Mouse (Mus musculus) lung, embryonic 15.5 days (tissue): Measurements from ENCODE around the gene Emilin2. TPM values are rescaled to one million over a fixed set of nuclear protein-coding genes. Genes with fewer than 3 reads are reported as not detected.

Experiments
- ATAC-seq: fragments of 200-750 bp; cut with Nextera tagmentation; 2 replicates; pipeline ENCODE4 v1.8.0; 2017; ENCODE audit warnings: moderate number of reproducible peaks, borderline replicate concordance; ENCODE audit not compliant: low FRiP score, low TSS enrichment; ENCODE audit errors: extremely low read depth
- H3K27ac ChIP-seq: fragments of 300-500 bp; sonication (generic); 2 replicates; pipeline ENCODE4 v1.5.1; 2015; ENCODE audit warnings: moderate library complexity, mild to moderate bottlenecking, inconsistent platforms
- H3K27me3 ChIP-seq: fragments of 300-500 bp; sonication (generic); 2 replicates; pipeline ENCODE4 v1.6.1; 2015; ENCODE audit warnings: inconsistent platforms
- H3K36me3 ChIP-seq: fragments of 300-500 bp; sonication (generic); 2 replicates; pipeline ENCODE4 v1.6.1; 2015; ENCODE audit warnings: inconsistent platforms
- H3K4me1 ChIP-seq: fragments of 300-500 bp; sonication (generic); 2 replicates; pipeline ENCODE4 v1.6.1; 2015; ENCODE audit warnings: inconsistent platforms
- H3K4me2 ChIP-seq: fragments of 300-500 bp; sonication (generic); 2 replicates; pipeline ENCODE4 v1.6.1; 2015; ENCODE audit warnings: inconsistent platforms, mild to moderate bottlenecking, moderate library complexity
- H3K4me3 ChIP-seq: fragments of 300-500 bp; sonication (generic); 2 replicates; pipeline ENCODE4 v1.5.1; 2015; ENCODE audit warnings: mild to moderate bottlenecking, inconsistent platforms
- H3K9ac ChIP-seq: fragments of 300-500 bp; sonication (generic); 2 replicates; pipeline ENCODE4 v1.6.1; 2015; ENCODE audit warnings: inconsistent platforms
- H3K9me3 ChIP-seq: fragments of 300-500 bp; sonication (generic); 2 replicates; pipeline ENCODE4 v1.6.1; 2016; ENCODE audit warnings: inconsistent platforms
- WGBS: fragments of 180-500 bp; shearing (Covaris S2); methylation state at CpG from one replicate; pipeline ENCODE4 v1.1.7; 2015; 5-methylcytosine and 5-hydroxymethylcytosine counted together
- polyA plus RNA-seq: library from polyadenylated mRNA; unstranded; fragments of >200 nt; fragmentation: Nextera tagmentation; extraction: Ambion mirVana; gene quantifications from 2 replicates; pipeline ENCODE4 v1.2.1, GENCODE M21; 2015

Emilin2 gene
- polyA plus RNA-seq, 1 experiment from 2014 or later = 6.9 TPM

DNA sequence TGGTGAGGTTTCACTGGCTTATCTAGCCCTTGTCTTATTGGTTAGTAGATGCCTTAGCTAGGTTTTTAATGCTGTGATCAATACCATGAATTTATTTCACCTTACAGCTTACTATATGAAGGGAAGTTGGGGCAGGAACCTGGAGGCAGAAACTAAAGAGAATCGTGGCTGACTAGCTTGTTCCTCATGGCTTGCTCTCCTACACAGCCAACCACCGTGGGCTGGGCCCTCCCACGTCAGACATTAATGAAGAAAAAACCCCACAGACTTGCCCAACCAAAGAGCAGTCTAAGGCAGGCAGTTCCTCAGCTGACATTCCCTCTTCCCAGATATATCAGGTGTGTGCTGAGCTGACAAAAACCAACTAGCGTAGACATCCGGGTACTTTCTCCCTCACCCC lies 88.1 kb downstream of the Emilin2 start:
- Histone ChIP-seq H3K4me1 (no peaks in the 10 kb centered on the region), H3K4me3 (no peak overlapping the region), H3K9me3 (no peaks in the 10 kb centered on the region), H3K27me3 (no peaks in the 10 kb centered on the region), H3K27ac (no peak overlapping the region), H3K4me2 (no peak overlapping the region), H3K9ac (no peak overlapping the region), H3K36me3 (peaks cover 2% of the 10 kb centered on the region; the same call in 1 of the 2 replicates)
- no peak for ATAC-seq
- WGBS = 69% methylated on average over 5 of the region's 5 CpGs

GRCm38 (mm10) chr17:71221383-71221782 lies 90.4 kb downstream of the Emilin2 start:
- no peaks in the 10 kb centered on the region for H3K9me3 ChIP-seq
- WGBS = 85% methylated on average over 3 of the region's 3 CpGs
- peaks cover 10% of the 10 kb centered on the region for H3K36me3 ChIP-seq
- H3K27ac ChIP-seq = no peak overlapping the region
- ATAC-seq = no peak
- no peaks in the 10 kb centered on the region for H3K4me1 ChIP-seq
- no peak overlapping the region for H3K4me2 ChIP-seq
- no peaks in the 10 kb centered on the region for H3K27me3 ChIP-seq
- no peak overlapping the region for H3K9ac ChIP-seq
- H3K4me3 ChIP-seq = no peak overlapping the region

GRCm38 (mm10) chr17:71217111-71217685 lies 94.6 kb downstream of the Emilin2 start:
- ATAC-seq = no peak
- no peak overlapping the region for H3K27ac ChIP-seq
- H3K9ac ChIP-seq = no peak overlapping the region
- peaks cover 8% of the 10 kb centered on the region for H3K36me3 ChIP-seq
- WGBS = 84% methylated on average over 5 of the region's 5 CpGs
- H3K27me3 ChIP-seq = no peaks in the 10 kb centered on the region
- H3K4me1 ChIP-seq = no peaks in the 10 kb centered on the region
- H3K4me2 ChIP-seq = no peak overlapping the region
- no peaks in the 10 kb centered on the region for H3K9me3 ChIP-seq
- no peak overlapping the region for H3K4me3 ChIP-seq

GRCm38 (mm10) chr17:71216263-71216662 lies 95.5 kb downstream of the Emilin2 start:
- H3K27me3 ChIP-seq = no peaks in the 10 kb centered on the region
- no peaks in the 10 kb centered on the region for H3K4me1 ChIP-seq
- 93% methylated on average over 2 of the region's 2 CpGs for WGBS
- H3K4me2 ChIP-seq = no peak overlapping the region
- H3K9me3 ChIP-seq = no peaks in the 10 kb centered on the region
- peaks cover 8% of the 10 kb centered on the region for H3K36me3 ChIP-seq
- no peak overlapping the region for H3K4me3 ChIP-seq
- no peak for ATAC-seq
- no peak overlapping the region for H3K9ac ChIP-seq
- H3K27ac ChIP-seq = no peak overlapping the region

DNA sequence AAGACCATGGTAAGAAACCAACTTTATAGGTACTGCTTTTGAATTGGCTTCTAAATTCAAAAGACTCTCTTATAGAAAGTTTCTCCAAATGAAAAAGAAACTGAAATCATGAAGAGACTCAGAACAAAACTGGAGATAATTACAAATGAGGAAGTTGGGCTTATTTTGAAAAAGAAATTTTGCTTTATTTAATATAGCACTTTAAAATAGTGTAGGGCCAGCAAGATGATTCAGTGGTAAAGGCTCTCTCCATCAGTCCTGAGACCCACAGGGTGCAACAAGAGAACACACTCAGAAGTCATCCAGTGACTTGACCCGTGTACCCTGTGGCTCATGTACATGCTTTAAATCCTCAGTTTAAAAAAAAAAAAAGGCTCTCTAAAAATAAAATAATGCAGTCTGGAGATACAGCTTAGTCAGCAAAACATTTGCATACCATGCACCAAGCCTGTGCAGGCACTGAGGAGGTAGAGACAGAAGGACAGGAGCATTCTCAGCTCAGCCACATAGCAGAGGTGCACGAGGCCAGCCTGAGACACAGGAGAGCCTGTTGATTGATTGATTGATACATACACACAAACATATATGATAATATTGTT lies 96.4 kb downstream of the Emilin2 start:
- no peak overlapping the region for H3K9ac ChIP-seq
- H3K9me3 ChIP-seq = no peaks in the 10 kb centered on the region
- H3K27me3 ChIP-seq = no peaks in the 10 kb centered on the region
- ATAC-seq = no peak
- no peak overlapping the region for H3K4me3 ChIP-seq
- no peak overlapping the region for H3K4me2 ChIP-seq
- no peaks in the 10 kb centered on the region for H3K4me1 ChIP-seq
- 55% methylated on average over 2 of the region's 2 CpGs for WGBS
- no peak overlapping the region for H3K27ac ChIP-seq
- peaks cover 8% of the 10 kb centered on the region for H3K36me3 ChIP-seq

DNA sequence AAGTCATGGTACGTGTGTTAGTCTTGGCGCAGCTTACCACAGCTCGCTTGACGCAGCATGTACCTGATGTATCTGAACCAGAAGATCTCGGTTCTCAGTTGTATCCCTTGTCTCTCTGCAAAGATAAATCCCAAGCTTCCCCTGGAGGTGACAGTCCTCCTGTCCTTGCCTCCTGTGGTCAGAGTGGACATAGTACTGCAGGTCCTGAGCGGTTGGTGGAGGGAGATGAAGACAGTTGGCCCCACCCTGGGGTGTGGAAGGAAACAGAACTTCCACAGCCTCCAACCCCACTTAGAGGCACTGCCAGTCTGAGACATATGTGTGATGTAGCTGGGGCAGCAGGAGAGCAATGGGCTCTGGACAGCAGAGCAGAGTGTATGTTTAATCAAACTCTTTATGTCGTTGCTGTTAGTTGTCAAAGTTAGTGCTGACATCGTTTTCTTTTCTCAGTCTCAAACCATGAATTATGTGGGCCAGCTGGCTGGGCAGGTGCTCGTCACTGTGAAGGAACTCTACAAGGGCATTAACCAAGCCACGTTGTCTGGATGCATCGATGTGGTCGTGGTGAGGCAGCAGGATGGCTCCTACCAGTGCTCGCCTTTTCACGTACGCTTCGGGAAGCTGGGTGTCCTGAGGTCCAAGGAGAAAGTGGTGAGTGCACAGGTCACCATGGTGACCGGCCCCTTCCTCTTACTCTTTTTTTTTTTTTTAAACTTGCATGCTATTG lies 97.1 kb downstream of the Emilin2 start:
- Histone ChIP-seq H3K4me3 (no peak overlapping the region), H3K27me3 (no peaks in the 10 kb centered on the region), H3K4me1 (no peaks in the 10 kb centered on the region), H3K36me3 (peaks cover 8% of the 10 kb centered on the region), H3K9ac (no peak overlapping the region), H3K27ac (no peak overlapping the region), H3K4me2 (no peak overlapping the region), H3K9me3 (no peaks in the 10 kb centered on the region)
- WGBS = 72% methylated on average over 17 of the region's 17 CpGs
- ATAC-seq = no peak

GRCm38 (mm10) chr17:71213666-71214065 lies 98.1 kb downstream of the Emilin2 start:
- H3K9me3 ChIP-seq = no peaks in the 10 kb centered on the region
- no peak overlapping the region for H3K27ac ChIP-seq
- H3K27me3 ChIP-seq = no peaks in the 10 kb centered on the region
- H3K9ac ChIP-seq = no peak overlapping the region
- H3K4me2 ChIP-seq = no peak overlapping the region
- H3K4me1 ChIP-seq = no peaks in the 10 kb centered on the region
- ATAC-seq = no peak
- no peak overlapping the region for H3K4me3 ChIP-seq
- WGBS = 72% methylated on average over 1 of the region's 1 CpGs
- H3K36me3 ChIP-seq = peaks cover 8% of the 10 kb centered on the region

- ATAC-seq = no peak
- no peak overlapping the region for H3K4me3 ChIP-seq
- no peaks in the 10 kb centered on the region for H3K27me3 ChIP-seq
- H3K9ac ChIP-seq = no peak overlapping the region
- WGBS = 69% methylated on average over 6 of the region's 6 CpGs
- no peaks in the 10 kb centered on the region for H3K9me3 ChIP-seq
- H3K27ac ChIP-seq = no peak overlapping the region
- no peaks in the 10 kb centered on the region for H3K4me1 ChIP-seq
- H3K36me3 ChIP-seq = no peaks in the 10 kb centered on the region
- H3K4me2 ChIP-seq = no peak overlapping the region
Measured at GRCm38 (mm10) chr17:71211962-71212646, 99.7 kb downstream of the Emilin2 start.

- H3K4me3 ChIP-seq = no peak overlapping the region
- no peak overlapping the region for H3K9ac ChIP-seq
- H3K36me3 ChIP-seq = no peaks in the 10 kb centered on the region
- no peak for ATAC-seq
- 0 out of 2 replicates have a peak, but pooled peaks cover 6% of the 10 kb centered on the region for H3K4me1 ChIP-seq
- H3K27me3 ChIP-seq = no peaks in the 10 kb centered on the region
- no peak overlapping the region for H3K27ac ChIP-seq
- WGBS = 57% methylated on average over 3 of the region's 3 CpGs
- H3K9me3 ChIP-seq = no peaks in the 10 kb centered on the region
- no peak overlapping the region for H3K4me2 ChIP-seq
Measured at GRCm38 (mm10) chr17:71209936-71210335, 101.8 kb downstream of the Emilin2 start.

GRCm38 (mm10) chr17:71208921-71209320 lies 102.9 kb downstream of the Emilin2 start:
- no peak for ATAC-seq
- H3K27me3 ChIP-seq = no peaks in the 10 kb centered on the region
- H3K4me2 ChIP-seq = no peak overlapping the region
- H3K36me3 ChIP-seq = no peaks in the 10 kb centered on the region
- no peak overlapping the region for H3K9ac ChIP-seq
- H3K27ac ChIP-seq = no peak overlapping the region
- no peaks in the 10 kb centered on the region for H3K9me3 ChIP-seq
- no peak overlapping the region for H3K4me3 ChIP-seq
- H3K4me1 ChIP-seq = 0 out of 2 replicates have a peak, but pooled peaks cover 9% of the 10 kb centered on the region
- WGBS = 87% methylated on average over 1 of the region's 1 CpGs

GRCm38 (mm10) chr17:71208376-71208775 lies 103.4 kb downstream of the Emilin2 start:
- H3K27ac ChIP-seq = no peak overlapping the region
- ATAC-seq = no peak
- H3K4me1 ChIP-seq = 0 out of 2 replicates have a peak, but pooled peaks cover 9% of the 10 kb centered on the region
- no peaks in the 10 kb centered on the region for H3K9me3 ChIP-seq
- no peaks in the 10 kb centered on the region for H3K36me3 ChIP-seq
- H3K4me3 ChIP-seq = no peak overlapping the region
- H3K9ac ChIP-seq = no peak overlapping the region
- H3K4me2 ChIP-seq = no peak overlapping the region
- no peaks in the 10 kb centered on the region for H3K27me3 ChIP-seq
- 97% methylated on average over 1 of the region's 1 CpGs for WGBS

GRCm38 (mm10) chr17:71207268-71207667 lies 104.5 kb downstream of the Emilin2 start:
- 0 out of 2 replicates have a peak, but pooled peaks cover 9% of the 10 kb centered on the region for H3K4me1 ChIP-seq
- no peak overlapping the region for H3K27ac ChIP-seq
- H3K27me3 ChIP-seq = no peaks in the 10 kb centered on the region
- no peak overlapping the region for H3K9ac ChIP-seq
- no peak overlapping the region for H3K4me3 ChIP-seq
- no peaks in the 10 kb centered on the region for H3K36me3 ChIP-seq
- no peak for ATAC-seq
- 92% methylated on average over 3 of the region's 3 CpGs for WGBS
- H3K4me2 ChIP-seq = no peak overlapping the region
- no peaks in the 10 kb centered on the region for H3K9me3 ChIP-seq
